Mouse (Mus musculus) liver, adult 2 months (tissue): ENCODE data around the gene Atg14.

Source experiments
- CTCF ChIP-seq: fragments of 200-500 bp; IDR thresholded peaks from 2 replicates; pipeline ENCODE4 v1.5.1; 2011; ENCODE audit warnings: low read depth, low read length, control low read depth
- POLR2A ChIP-seq: fragments of 200-500 bp; IDR thresholded peaks from 2 replicates; pipeline ENCODE4 v1.6.1; 2011; ENCODE audit warnings: low read length, control low read depth; ENCODE audit not compliant: insufficient read depth; ENCODE audit errors: extremely low read depth

DNA sequence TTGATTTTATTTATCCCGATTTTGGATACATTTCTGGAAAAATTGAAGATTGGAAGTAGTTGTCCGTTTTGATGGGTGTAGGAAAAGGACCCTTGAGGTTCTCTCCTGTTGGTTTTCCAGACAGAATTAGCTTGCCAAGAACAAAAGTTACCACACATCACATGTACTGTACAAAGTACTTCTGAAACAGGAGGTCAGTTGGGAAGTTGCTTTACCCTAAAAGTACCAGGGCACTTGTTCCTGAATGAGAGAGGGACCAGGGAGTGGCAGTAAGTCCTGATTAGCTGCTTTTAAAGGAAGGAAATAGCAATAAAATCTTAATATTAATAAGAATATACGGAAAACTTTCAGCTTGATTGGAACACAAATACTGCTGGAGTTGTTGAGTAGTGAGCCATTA lies 73.3 kb downstream of the Atg14 start:
- no peak for TF ChIP-seq POLR2A
- no peak for TF ChIP-seq CTCF
